11 mouse cellular contexts compared by ENCODE assay signal in the genomic region with DNA sequence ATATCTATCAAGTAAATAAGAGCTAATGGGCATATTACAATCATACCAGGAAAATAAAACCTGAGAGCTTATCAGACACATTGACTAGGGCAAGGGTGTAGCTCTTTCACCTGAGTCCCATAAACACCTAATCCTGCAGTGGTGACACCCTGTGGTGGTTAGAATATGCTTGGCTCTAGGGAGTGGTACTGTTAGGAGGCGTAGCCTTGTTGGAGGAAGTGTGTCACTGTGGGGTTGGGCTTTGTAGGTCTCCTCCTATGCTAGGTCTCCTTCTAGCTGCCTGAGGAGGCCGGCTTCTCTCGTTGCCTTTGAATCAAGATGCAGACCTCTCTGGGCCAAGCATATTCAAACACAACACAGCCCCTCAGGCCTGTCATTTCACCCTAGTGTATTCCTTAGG.
"Had no signal": no experiment of that assay in that cellular context is flagged by ENCODE, and none has a peak within 500 bp of the region (broad histone marks: within the 10 kb centered on the region; RNA-seq: fewer than 3 reads in every experiment).

No protein-coding gene starts in this region.

- H3K27me3 ChIP-seq: liver, embryonic 12.5 days; midbrain, embryonic 13.5 days; stomach, embryonic 15.5 days had no signal

- ATAC-seq: liver, embryonic 12.5 days; midbrain, embryonic 13.5 days had no signal

- H3K9me3 ChIP-seq: limb, embryonic 10.5 days; midbrain, embryonic 13.5 days; stomach, embryonic 15.5 days had no signal

- H3K4me3 ChIP-seq: left cerebral cortex, adult 2 months; limb, embryonic 10.5 days; liver, embryonic 12.5 days; midbrain, embryonic 13.5 days; stomach, embryonic 15.5 days had no signal

- DNase-seq: kidney, adult 11 months; kidney, postnatal 14 days; lung, embryonic 14.5 days; lung, postnatal 14 days; right cerebral cortex, adult 18-20 months; right cerebral cortex, postnatal 25 days had no signal

- H3K4me1 ChIP-seq: limb, embryonic 10.5 days; midbrain, embryonic 13.5 days had no signal

- H3K4me2 ChIP-seq: liver, embryonic 12.5 days; lung, embryonic 14.5 days; midbrain, embryonic 13.5 days; stomach, embryonic 15.5 days had no signal

- H3K9ac ChIP-seq: liver, embryonic 12.5 days; lung, embryonic 14.5 days; midbrain, embryonic 13.5 days; stomach, embryonic 15.5 days had no signal

- H3K36me3 ChIP-seq: limb, embryonic 10.5 days; liver, embryonic 12.5 days; midbrain, embryonic 13.5 days; stomach, embryonic 15.5 days had no signal

- H3K27ac ChIP-seq: left cerebral cortex, adult 2 months; limb, embryonic 10.5 days; liver, embryonic 12.5 days; midbrain, embryonic 13.5 days; stomach, embryonic 15.5 days had no signal
